Mouse (Mus musculus): ENCODE results near the gene Slc45a3. TPM values are rescaled to one million over a fixed set of nuclear protein-coding genes. Genes with fewer than 3 reads are reported as not detected.
A peak's percentile ranks its signal among the peaks of the same experiment; 100 is the strongest.

Gene Slc45a3
- polyA plus RNA-seq, 1 experiment from 2014 or later, result 0.66 TPM

- H3K27me3 ChIP-seq (ENCODE audit: control insufficient read depth, insufficient read depth, low read length), result no peaks in the 10 kb centered on the region
- ATAC-seq (ENCODE audit: low read depth), result peak; percentile 59; the same call in 1 of the 2 replicates
- WGBS, result 3% methylated on average over 16 of the region's 16 CpGs
- H3K4me1 ChIP-seq (ENCODE audit: control insufficient read depth, insufficient read depth, low read length), result no peaks in the 10 kb centered on the region; the same call in 1 of the 2 replicates
- no peak overlapping the region for H3K27ac ChIP-seq (ENCODE audit: low read depth, low read length)
- H3K4me3 ChIP-seq (ENCODE audit: low read depth, low read length), result no peak overlapping the region
- no peaks in the 10 kb centered on the region for H3K9me3 ChIP-seq (ENCODE audit: control insufficient read depth, low read length)
- H3K36me3 ChIP-seq (ENCODE audit: control insufficient read depth, insufficient read depth, low read length), result no peaks in the 10 kb centered on the region
- H3K9ac ChIP-seq (replicated peaks; ENCODE audit: low read depth, low read length), result no peak overlapping the region
- H3K4me2 ChIP-seq (ENCODE audit: low read depth, low read length), result no peak overlapping the region
These were observed 8.1 kb downstream of the Slc45a3 start for GRCm38 (mm10) chr1:131970661-131971520.

DNA sequence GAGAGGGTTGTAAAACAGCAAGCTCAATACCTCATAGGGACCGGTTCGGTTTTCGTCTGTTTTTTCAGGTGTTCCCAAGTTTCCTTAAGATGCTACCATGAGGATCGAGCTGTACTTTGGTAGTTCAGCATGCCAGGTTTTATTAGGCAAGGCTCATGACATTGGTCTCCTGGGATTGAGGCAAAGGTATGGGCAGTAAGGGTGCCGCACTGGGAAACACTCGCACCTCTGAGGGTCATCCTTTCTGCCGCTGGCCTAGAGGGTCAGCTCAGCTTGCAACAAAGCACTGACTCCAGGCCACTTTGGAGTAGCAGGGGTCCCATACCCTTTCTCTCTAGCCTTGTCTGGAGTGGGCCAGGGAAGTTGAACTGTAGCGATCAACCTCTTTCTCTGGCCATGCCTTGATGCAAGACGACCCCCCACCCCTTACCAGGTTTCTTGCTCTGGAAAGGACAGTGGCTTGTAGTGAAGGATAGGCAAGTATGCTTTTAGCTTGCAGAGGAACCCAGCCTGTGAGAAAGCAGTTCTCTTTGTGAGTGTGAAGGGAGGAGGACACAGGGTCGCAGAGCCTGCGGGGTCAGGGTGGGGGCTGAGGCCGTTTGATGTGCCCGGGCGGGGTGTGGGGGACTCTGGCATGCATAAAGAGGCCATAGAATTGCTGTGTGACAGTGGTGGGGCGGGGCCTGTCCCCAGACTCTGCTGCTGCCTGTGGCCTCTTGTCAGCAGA lies 9.2 kb downstream of the Slc45a3 start:
- H3K27ac ChIP-seq (ENCODE audit: low read depth, low read length), result no peak overlapping the region
- H3K36me3 ChIP-seq (ENCODE audit: control insufficient read depth, insufficient read depth, low read length), result no peaks in the 10 kb centered on the region
- 5% methylated on average over 15 of the region's 15 CpGs for WGBS
- ATAC-seq (ENCODE audit: low read depth), result peak; percentile 44; the same call in 1 of the 2 replicates
- H3K27me3 ChIP-seq (ENCODE audit: control insufficient read depth, insufficient read depth, low read length), result no peaks in the 10 kb centered on the region
- H3K9ac ChIP-seq (replicated peaks; ENCODE audit: low read depth, low read length), result no peak overlapping the region
- no peaks in the 10 kb centered on the region; the same call in 1 of the 2 replicates for H3K4me1 ChIP-seq (ENCODE audit: control insufficient read depth, insufficient read depth, low read length)
- no peak overlapping the region for H3K4me2 ChIP-seq (ENCODE audit: low read depth, low read length)
- no peak overlapping the region for H3K4me3 ChIP-seq (ENCODE audit: low read depth, low read length)
- no peaks in the 10 kb centered on the region for H3K9me3 ChIP-seq (ENCODE audit: control insufficient read depth, low read length)

DNA sequence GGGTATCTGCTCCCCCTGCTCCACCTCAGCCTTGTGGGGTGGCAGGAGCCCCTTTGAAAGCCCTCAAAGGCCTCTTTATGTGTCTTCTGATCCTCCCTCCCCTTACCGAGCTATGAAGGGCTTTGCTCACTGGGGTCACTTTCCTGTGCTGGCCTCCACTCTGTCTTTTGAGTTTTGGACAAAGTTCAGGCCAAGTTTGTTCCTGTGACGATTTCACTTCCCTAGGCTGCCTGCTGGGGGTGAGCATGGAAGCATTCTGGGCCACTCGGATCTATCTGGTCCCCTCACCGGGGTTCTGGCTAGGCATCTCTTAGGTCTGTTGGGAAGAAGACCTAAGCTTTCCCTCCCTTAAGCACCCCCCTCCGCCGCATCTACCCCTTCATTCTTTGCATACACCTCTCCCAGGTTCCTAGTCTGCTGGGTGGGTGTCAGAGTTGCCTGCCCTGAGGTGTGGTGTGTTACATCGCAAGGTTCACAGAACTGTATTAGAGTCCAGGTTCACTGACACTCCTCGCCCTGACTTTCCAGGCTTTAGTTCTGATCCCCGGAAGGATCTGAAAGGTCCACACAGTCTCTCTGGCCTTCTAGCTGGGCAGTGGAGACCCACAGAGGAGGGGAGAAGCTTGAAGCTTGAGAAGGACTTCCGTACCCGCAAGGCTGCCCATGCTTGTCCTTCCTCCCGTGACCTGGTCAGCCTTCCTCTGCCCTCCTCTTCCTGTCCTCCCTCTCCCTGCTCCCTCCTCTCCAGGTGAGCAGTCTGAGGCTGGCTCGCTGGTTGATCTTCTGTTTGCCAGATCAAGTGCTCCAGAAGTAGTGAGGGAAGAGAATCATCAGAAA lies 9.9 kb downstream of the Slc45a3 start:
- ATAC-seq (ENCODE audit: low read depth), result no peak; the same call in 1 of the 2 replicates
- Histone ChIP-seq H3K27me3 (ENCODE audit: control insufficient read depth, insufficient read depth, low read length) (no peaks in the 10 kb centered on the region), H3K36me3 (ENCODE audit: control insufficient read depth, insufficient read depth, low read length) (no peaks in the 10 kb centered on the region), H3K4me2 (ENCODE audit: low read depth, low read length) (no peak overlapping the region), H3K9me3 (ENCODE audit: control insufficient read depth, low read length) (no peaks in the 10 kb centered on the region), H3K27ac (ENCODE audit: low read depth, low read length) (no peak overlapping the region), H3K4me3 (ENCODE audit: low read depth, low read length) (no peak overlapping the region), H3K9ac (replicated peaks; ENCODE audit: low read depth, low read length) (no peak overlapping the region), H3K4me1 (ENCODE audit: control insufficient read depth, insufficient read depth, low read length) (no peaks in the 10 kb centered on the region; the same call in 1 of the 2 replicates)
- 21% methylated on average over 13 of the region's 13 CpGs for WGBS

DNA sequence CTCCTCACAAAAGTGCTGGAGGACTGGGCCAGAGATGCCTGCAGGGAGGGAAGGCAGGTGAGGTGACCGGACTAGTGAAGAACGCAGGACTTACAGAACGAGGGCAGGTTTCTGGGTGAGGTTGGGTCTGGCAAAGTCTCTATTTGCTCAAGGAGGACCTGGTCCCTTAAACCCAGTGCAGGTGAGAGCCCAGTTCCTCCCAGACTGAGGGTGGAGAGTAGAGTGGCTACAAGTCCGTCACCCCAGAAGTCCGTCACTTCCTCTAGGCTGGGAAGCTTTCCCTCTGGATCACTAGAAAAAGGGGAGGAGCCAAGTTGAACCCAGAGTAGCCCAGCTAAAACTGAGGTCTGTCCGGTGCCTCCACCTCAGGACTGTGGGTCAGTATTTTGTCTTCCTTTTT lies 11.2 kb downstream of the Slc45a3 start:
- no peak overlapping the region for H3K4me3 ChIP-seq (ENCODE audit: low read depth, low read length)
- H3K36me3 ChIP-seq (ENCODE audit: control insufficient read depth, insufficient read depth, low read length), result no peaks in the 10 kb centered on the region
- no peaks in the 10 kb centered on the region for H3K27me3 ChIP-seq (ENCODE audit: control insufficient read depth, insufficient read depth, low read length)
- 82% methylated on average over 6 of the region's 6 CpGs for WGBS
- no peak overlapping the region for H3K9ac ChIP-seq (replicated peaks; ENCODE audit: low read depth, low read length)
- no peaks in the 10 kb centered on the region; the same call in 1 of the 2 replicates for H3K4me1 ChIP-seq (ENCODE audit: control insufficient read depth, insufficient read depth, low read length)
- H3K27ac ChIP-seq (ENCODE audit: low read depth, low read length), result no peak overlapping the region
- no peaks in the 10 kb centered on the region for H3K9me3 ChIP-seq (ENCODE audit: control insufficient read depth, low read length)
- no peak overlapping the region for H3K4me2 ChIP-seq (ENCODE audit: low read depth, low read length)
- no peak for ATAC-seq (ENCODE audit: low read depth)

- Histone ChIP-seq H3K9me3 (ENCODE audit: control insufficient read depth, low read length) (no peaks in the 10 kb centered on the region), H3K9ac (replicated peaks; ENCODE audit: low read depth, low read length) (no peak overlapping the region), H3K4me2 (ENCODE audit: low read depth, low read length) (no peak overlapping the region), H3K27me3 (ENCODE audit: control insufficient read depth, insufficient read depth, low read length) (no peaks in the 10 kb centered on the region), H3K27ac (ENCODE audit: low read depth, low read length) (no peak overlapping the region), H3K4me1 (ENCODE audit: control insufficient read depth, insufficient read depth, low read length) (no peaks in the 10 kb centered on the region; the same call in 1 of the 2 replicates), H3K36me3 (ENCODE audit: control insufficient read depth, insufficient read depth, low read length) (no peaks in the 10 kb centered on the region), H3K4me3 (ENCODE audit: low read depth, low read length) (no peak overlapping the region)
- no peak for ATAC-seq (ENCODE audit: low read depth)
- 89% methylated on average over 5 of the region's 5 CpGs for WGBS
These were observed 14.1 kb downstream of the Slc45a3 start for GRCm38 (mm10) chr1:131976886-131977285.

- Histone ChIP-seq H3K4me3 (ENCODE audit: low read depth, low read length) (no peak overlapping the region), H3K9me3 (ENCODE audit: control insufficient read depth, low read length) (no peaks in the 10 kb centered on the region), H3K4me1 (ENCODE audit: control insufficient read depth, insufficient read depth, low read length) (no peaks in the 10 kb centered on the region), H3K36me3 (ENCODE audit: control insufficient read depth, insufficient read depth, low read length) (no peaks in the 10 kb centered on the region), H3K9ac (replicated peaks; ENCODE audit: low read depth, low read length) (no peak overlapping the region), H3K27me3 (ENCODE audit: control insufficient read depth, insufficient read depth, low read length) (no peaks in the 10 kb centered on the region), H3K4me2 (ENCODE audit: low read depth, low read length) (no peak overlapping the region), H3K27ac (ENCODE audit: low read depth, low read length) (no peak overlapping the region)
- 33% methylated on average over 2 of the region's 2 CpGs for WGBS
- no peak for ATAC-seq (ENCODE audit: low read depth)
These were observed 17.7 kb downstream of the Slc45a3 start for GRCm38 (mm10) chr1:131980471-131980870.

DNA sequence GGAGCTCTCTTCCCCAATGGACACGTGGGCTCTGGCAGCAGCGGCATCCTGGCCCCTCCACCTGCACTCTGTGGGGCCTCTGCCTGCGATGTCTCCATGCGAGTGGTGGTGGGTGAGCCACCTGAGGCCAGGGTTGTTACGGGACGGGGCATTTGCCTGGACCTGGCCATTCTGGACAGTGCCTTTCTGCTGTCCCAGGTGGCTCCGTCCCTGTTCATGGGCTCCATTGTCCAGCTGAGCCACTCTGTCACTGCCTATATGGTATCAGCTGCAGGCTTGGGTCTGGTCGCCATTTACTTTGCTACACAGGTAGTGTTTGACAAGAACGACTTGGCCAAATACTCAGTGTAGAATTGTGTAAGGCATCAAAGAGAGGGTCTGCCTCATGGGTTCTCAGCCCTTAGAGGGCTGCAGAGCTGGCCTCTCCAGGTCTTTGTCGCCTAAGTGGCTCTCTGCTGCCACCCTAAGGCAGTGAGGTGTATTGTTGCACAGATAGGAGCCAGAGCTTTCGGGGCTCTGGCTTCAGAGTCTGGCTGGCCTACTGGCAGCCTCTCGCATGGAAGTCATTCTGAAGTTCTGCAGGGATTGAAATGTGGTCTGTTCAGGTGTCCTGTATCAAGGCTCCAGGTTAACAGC lies 18.7 kb downstream of the Slc45a3 start:
- H3K27me3 ChIP-seq (ENCODE audit: control insufficient read depth, insufficient read depth, low read length), result no peaks in the 10 kb centered on the region
- WGBS, result 50% methylated on average over 12 of the region's 12 CpGs
- H3K27ac ChIP-seq (ENCODE audit: low read depth, low read length), result no peak overlapping the region
- H3K4me2 ChIP-seq (ENCODE audit: low read depth, low read length), result no peak overlapping the region
- H3K4me1 ChIP-seq (ENCODE audit: control insufficient read depth, insufficient read depth, low read length), result no peaks in the 10 kb centered on the region
- no peaks in the 10 kb centered on the region for H3K36me3 ChIP-seq (ENCODE audit: control insufficient read depth, insufficient read depth, low read length)
- no peaks in the 10 kb centered on the region for H3K9me3 ChIP-seq (ENCODE audit: control insufficient read depth, low read length)
- no peak overlapping the region for H3K9ac ChIP-seq (replicated peaks; ENCODE audit: low read depth, low read length)
- H3K4me3 ChIP-seq (ENCODE audit: low read depth, low read length), result no peak overlapping the region
- peak; percentile 73; the same call in 1 of the 2 replicates for ATAC-seq (ENCODE audit: low read depth)

- no peaks in the 10 kb centered on the region for H3K36me3 ChIP-seq (ENCODE audit: control insufficient read depth, insufficient read depth, low read length)
- no peak overlapping the region for H3K9ac ChIP-seq (replicated peaks; ENCODE audit: low read depth, low read length)
- H3K27ac ChIP-seq (ENCODE audit: low read depth, low read length), result no peak overlapping the region
- no peaks in the 10 kb centered on the region for H3K4me1 ChIP-seq (ENCODE audit: control insufficient read depth, insufficient read depth, low read length)
- H3K27me3 ChIP-seq (ENCODE audit: control insufficient read depth, insufficient read depth, low read length), result no peaks in the 10 kb centered on the region
- no peaks in the 10 kb centered on the region for H3K9me3 ChIP-seq (ENCODE audit: control insufficient read depth, low read length)
- H3K4me2 ChIP-seq (ENCODE audit: low read depth, low read length), result no peak overlapping the region
- peak; percentile 74 for ATAC-seq (ENCODE audit: low read depth)
- H3K4me3 ChIP-seq (ENCODE audit: low read depth, low read length), result no peak overlapping the region
- 10% methylated on average over 5 of the region's 5 CpGs for WGBS
These were observed 20.1 kb downstream of the Slc45a3 start for GRCm38 (mm10) chr1:131982907-131983306.
